Mouse (Mus musculus): ENCODE results near the gene Xkr7. TPM values are rescaled to one million over a fixed set of nuclear protein-coding genes. Genes with fewer than 3 reads are reported as not detected.

Xkr7 gene
- polyA plus RNA-seq, 1 experiment from 2014 or later = not detected

Other genes with a start within 250 kb of the Xkr7 start
- gene Bcl2l1, start 200.1 kb upstream of the Xkr7 start, polyA plus RNA-seq (2015; fragmentation: Nextera tagmentation; extraction: Ambion mirVana) = 99.1 and 99.7 TPM in 2 replicates
- 60.1 and 60.6 TPM in 2 replicates for gene Tpx2, start 183.9 kb upstream of the Xkr7 start, polyA plus RNA-seq (2015; fragmentation: Nextera tagmentation; extraction: Ambion mirVana)
- gene Mylk2, start 120.5 kb upstream of the Xkr7 start, polyA plus RNA-seq (2015; fragmentation: Nextera tagmentation; extraction: Ambion mirVana) = 0.73 and 0.92 TPM in 2 replicates
- 3.4 TPM in 2 replicates for gene Foxs1, start 98.6 kb upstream of the Xkr7 start, polyA plus RNA-seq (2015; fragmentation: Nextera tagmentation; extraction: Ambion mirVana)
- gene Dusp15, start 80.2 kb upstream of the Xkr7 start, polyA plus RNA-seq (2015; fragmentation: Nextera tagmentation; extraction: Ambion mirVana) = 0.29 and 0.53 TPM in 2 replicates
- gene Ttll9, start 69.4 kb upstream of the Xkr7 start, polyA plus RNA-seq (2015; fragmentation: Nextera tagmentation; extraction: Ambion mirVana) = 1.2 and 4.3 TPM in 2 replicates
- 144 and 151 TPM in 2 replicates for gene Pdrg1, start 16.4 kb upstream of the Xkr7 start, polyA plus RNA-seq (2015; fragmentation: Nextera tagmentation; extraction: Ambion mirVana)
- 2.4 and 3.0 TPM in 2 replicates for gene Ccm2l, start 34.1 kb downstream of the Xkr7 start, polyA plus RNA-seq (2015; fragmentation: Nextera tagmentation; extraction: Ambion mirVana)
- gene Hck, start 76.6 kb downstream of the Xkr7 start, polyA plus RNA-seq (2015; fragmentation: Nextera tagmentation; extraction: Ambion mirVana) = 10.2 and 11.8 TPM in 2 replicates
- 83.9 and 99.6 TPM in 2 replicates for gene Tm9sf4, start 129.5 kb downstream of the Xkr7 start, polyA plus RNA-seq (2015; fragmentation: Nextera tagmentation; extraction: Ambion mirVana)
- 16.0 and 16.5 TPM in 2 replicates for gene Tspyl3, start 193.6 kb downstream of the Xkr7 start, polyA plus RNA-seq (2015; fragmentation: Nextera tagmentation; extraction: Ambion mirVana)
- 16.0 and 18.8 TPM in 2 replicates for gene Plagl2, start 209.6 kb downstream of the Xkr7 start, polyA plus RNA-seq (2015; fragmentation: Nextera tagmentation; extraction: Ambion mirVana)
- gene Pofut1, start 209.7 kb downstream of the Xkr7 start, polyA plus RNA-seq (2015; fragmentation: Nextera tagmentation; extraction: Ambion mirVana) = 8.0 and 8.1 TPM in 2 replicates